Mouse (Mus musculus) T-helper 2 cell (primary cell): ENCODE data around the gene Spata46.

Source experiments
- in situ Hi-C: fragments of 300-600 bp; cut with MboI, MseI; formaldehyde crosslinking; loops from one replicate; pipeline ENCODE4 v1.15.1; 2025; ENCODE audit warnings: high pct_unique_total_duplicates

The Spata46 gene

GRCm38 (mm10) chr1:170339943-170340342 is 31.3 kb downstream of the Spata46 start:
- in situ Hi-C loops: no loop called here

GRCm38 (mm10) chr1:170343081-170343480 is 34.5 kb downstream of the Spata46 start:
- in situ Hi-C loops: no loop called here

- in situ Hi-C loops: no loop called here
Observed at GRCm38 (mm10) chr1:170343906-170344305, 35.3 kb downstream of the Spata46 start.

DNA sequence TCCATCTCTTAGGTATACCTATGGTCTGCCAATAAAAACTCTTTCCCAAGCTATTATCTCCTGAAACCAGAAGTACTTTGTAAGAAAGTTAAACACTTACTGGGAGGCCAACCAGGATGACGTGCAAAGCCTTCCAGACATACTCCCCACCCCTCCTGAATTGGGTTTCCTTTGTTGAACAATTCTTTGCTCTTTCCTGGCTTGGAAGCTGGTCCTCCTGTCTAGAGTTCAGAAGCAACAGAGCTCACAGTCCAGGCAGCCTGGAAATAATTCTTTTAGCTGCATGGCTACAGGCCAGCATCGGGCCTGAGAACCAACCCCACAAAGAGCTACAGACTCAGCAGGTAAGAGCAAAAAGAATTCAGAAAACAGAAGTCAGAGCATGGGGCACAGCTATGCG is 37.7 kb downstream of the Spata46 start:
- in situ Hi-C loops: no loop called here

DNA sequence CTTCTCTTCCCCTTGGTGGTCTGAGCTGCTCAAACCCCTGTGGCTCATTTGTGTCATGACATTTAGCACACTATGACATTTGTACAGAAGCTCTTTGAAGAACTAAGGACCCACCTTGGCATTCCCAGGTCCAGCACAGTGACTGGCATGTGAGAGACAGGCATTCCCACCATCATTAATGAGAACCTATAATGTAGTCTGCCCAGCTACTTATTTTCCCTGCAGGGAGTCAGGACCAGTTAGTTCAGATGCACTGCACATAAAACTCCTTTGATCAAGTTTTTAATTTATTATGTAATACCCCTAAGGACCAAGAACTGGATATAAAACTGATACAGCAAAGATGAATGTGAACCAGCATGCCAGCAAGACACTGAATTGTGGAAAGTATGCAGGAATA is 42.5 kb downstream of the Spata46 start:
- in situ Hi-C loops: no loop called here

GRCm38 (mm10) chr1:170353335-170353734 is 44.7 kb downstream of the Spata46 start:
- in situ Hi-C loops: no loop called here

GRCm38 (mm10) chr1:170360183-170360915 is 51.7 kb downstream of the Spata46 start:
- in situ Hi-C loops: no loop called here
